Mouse (Mus musculus): ENCODE results near the gene Fbrs.

DNA sequence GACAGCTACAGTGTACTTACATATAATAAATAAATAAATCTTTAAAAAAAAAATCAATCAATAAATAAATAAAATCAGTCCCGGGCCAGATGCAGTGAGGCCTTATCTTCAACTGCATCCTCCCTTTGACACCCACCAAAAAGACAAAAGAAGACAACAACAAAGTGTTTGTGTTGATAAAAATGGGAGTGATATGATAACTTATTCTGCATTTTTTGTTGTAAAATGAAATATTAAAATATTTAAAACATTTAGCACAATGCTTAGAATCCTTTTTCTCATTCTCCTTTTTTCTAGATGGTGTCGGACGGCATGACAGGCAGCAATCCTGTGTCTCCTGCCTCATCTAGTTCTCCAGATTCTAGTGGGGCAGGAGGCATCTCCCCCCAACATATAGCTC lies 40.3 kb downstream of the Fbrs start, which contains the start of gene Gm42715:
- TF ChIP-seq EP300 (optimal IDR thresholded peaks at IDR 0.05) (no peak), CTCF (IDR thresholded peaks at IDR 0.05; ENCODE audit: low read depth) (no peak)

All from stomach, postnatal 0 days (tissue).